Mouse (Mus musculus) stomach, postnatal 0 days (tissue): ENCODE data around the gene Cd37. TPM values are rescaled to one million over a fixed set of nuclear protein-coding genes. Genes with fewer than 3 reads are reported as not detected.

Source experiments
- ATAC-seq: fragments of 200-750 bp; cut with Nextera tagmentation; 2 replicates; pipeline ENCODE4 v1.8.0; 2017; ENCODE audit not compliant: low FRiP score, low TSS enrichment
- DNase-seq: peaks from one replicate; pipeline ENCODE4 v3.0.0-alpha.2; 2016; ENCODE audit warnings: low spot score
- H3K27ac ChIP-seq: fragments of 300-500 bp; sonication (generic); replicated peaks from 2 replicates; pipeline ENCODE4 v1.5.1; 2014; ENCODE audit warnings: mild to moderate bottlenecking, control low read depth
- H3K27me3 ChIP-seq: fragments of 300-500 bp; sonication (generic); 2 replicates; pipeline ENCODE4 v1.6.1; 2014; ENCODE audit warnings: low read length; ENCODE audit not compliant: control insufficient read depth, insufficient read depth
- H3K36me3 ChIP-seq: fragments of 300-500 bp; sonication (generic); 2 replicates; pipeline ENCODE4 v1.6.1; 2014; ENCODE audit warnings: low read length, mixed read lengths; ENCODE audit not compliant: control insufficient read depth, insufficient read depth
- H3K4me1 ChIP-seq: fragments of 300-500 bp; sonication (generic); replicated peaks from 2 replicates; pipeline ENCODE4 v1.6.1; 2014; ENCODE audit warnings: antibody characterized with exemption; ENCODE audit not compliant: control insufficient read depth, insufficient read depth
- H3K4me2 ChIP-seq: fragments of 300-500 bp; sonication (generic); replicated peaks from 2 replicates; pipeline ENCODE4 v1.6.1; 2014; ENCODE audit warnings: low read depth, mild to moderate bottlenecking, control low read depth, moderate library complexity
- H3K4me3 ChIP-seq: fragments of 300-500 bp; sonication (generic); 2 replicates; pipeline ENCODE4 v1.5.1; 2014; ENCODE audit warnings: low read depth, low read length, control low read depth
- H3K9ac ChIP-seq: fragments of 300-500 bp; sonication (generic); 2 replicates; pipeline ENCODE4 v1.6.1; 2014; ENCODE audit warnings: mild to moderate bottlenecking, low read length, control low read depth, mixed read lengths
- H3K9me3 ChIP-seq: fragments of 300-500 bp; sonication (generic); 2 replicates; pipeline ENCODE4 v1.6.1; 2016; ENCODE audit warnings: low read length; ENCODE audit not compliant: control insufficient read depth
- CTCF ChIP-seq: IDR thresholded peaks from 2 replicates; pipeline ENCODE4 v1.5.1; 2016; ENCODE audit warnings: antibody characterized with exemption, low read depth, mild to moderate bottlenecking, moderate library complexity
- EP300 ChIP-seq: optimal IDR thresholded peaks from 2 replicates; pipeline ENCODE3; 2016; ENCODE audit warnings: antibody characterized with exemption
- whole genome bisulfite sequencing: fragments of 180-500 bp; shearing (Covaris S2); extraction: QIAGEN DNeasy Blood & Tissue Kit; methylation state at CpG from one replicate; pipeline ENCODE4 v1.1.7; 2014; 5-methylcytosine and 5-hydroxymethylcytosine counted together
- polyA plus RNA-seq: library from polyadenylated mRNA; unstranded; fragments of >200 nt; fragmentation: Nextera tagmentation; extraction: Ambion mirVana; gene quantifications from 2 replicates; pipeline ENCODE4 v1.2.1, GENCODE M21; 2015

Cd37 gene
- polyA plus RNA-seq, 1 experiment from 2014 or later, result 1.5 TPM

- TF ChIP-seq EP300, result no peak
- no peak for TF ChIP-seq CTCF
- 67% methylated on average over 13 of the region's 13 CpGs for WGBS
- H3K4me1 ChIP-seq, result peaks cover 9% of the 10 kb centered on the region; the same call in 1 of the 2 replicates
These were observed 6.0 kb downstream of the Cd37 start for GRCm38 (mm10) chr7:45232716-45233465.

DNA sequence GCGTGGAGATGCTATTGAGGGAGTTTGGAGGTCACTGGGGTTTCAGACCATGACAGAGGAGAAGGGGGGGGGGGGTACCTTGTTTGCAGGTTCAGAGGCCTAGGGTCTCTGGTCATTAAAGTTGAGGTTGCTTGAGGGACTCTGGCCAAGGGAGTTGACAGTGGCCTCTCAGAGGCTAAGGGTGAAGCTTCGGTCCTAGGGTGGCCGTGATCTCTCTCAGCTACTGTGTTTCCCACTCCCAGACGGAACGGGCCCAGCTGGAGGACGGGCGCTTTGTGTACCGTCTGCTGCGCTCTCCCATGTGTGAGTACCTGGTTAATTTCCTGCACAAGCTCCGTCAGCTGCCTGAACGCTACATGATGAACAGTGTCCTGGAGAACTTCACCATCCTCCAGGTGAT is 7.0 kb downstream of the Cd37 start:
- Histone ChIP-seq H3K4me1 (peaks cover 9% of the 10 kb centered on the region; the same call in 1 of the 2 replicates), H3K27ac (no peak overlapping the region), H3K9ac (no peak overlapping the region), H3K4me2 (no peak overlapping the region), H3K27me3 (no peaks in the 10 kb centered on the region), H3K36me3 (no peaks in the 10 kb centered on the region; the same call in 1 of the 2 replicates), H3K4me3 (no peak overlapping the region), H3K9me3 (no peaks in the 10 kb centered on the region)
- TF ChIP-seq EP300, result no peak
- no peak for TF ChIP-seq CTCF
- WGBS, result 85% methylated on average over 11 of the region's 11 CpGs
- ATAC-seq (no peak), DNase-seq (peak; percentile 11)

More at GRCm38 (mm10) chr7:45232716-45233465, 6.0 kb downstream of the Cd37 start:
- Histone ChIP-seq H3K27ac (no peak overlapping the region), H3K27me3 (no peaks in the 10 kb centered on the region), H3K4me2 (no peak overlapping the region), H3K9ac (no peak overlapping the region), H3K9me3 (no peaks in the 10 kb centered on the region), H3K36me3 (no peaks in the 10 kb centered on the region; the same call in 1 of the 2 replicates), H3K4me3 (no peak overlapping the region)
- ATAC-seq, result no peak
- peak; percentile 10 for DNase-seq

DNA sequence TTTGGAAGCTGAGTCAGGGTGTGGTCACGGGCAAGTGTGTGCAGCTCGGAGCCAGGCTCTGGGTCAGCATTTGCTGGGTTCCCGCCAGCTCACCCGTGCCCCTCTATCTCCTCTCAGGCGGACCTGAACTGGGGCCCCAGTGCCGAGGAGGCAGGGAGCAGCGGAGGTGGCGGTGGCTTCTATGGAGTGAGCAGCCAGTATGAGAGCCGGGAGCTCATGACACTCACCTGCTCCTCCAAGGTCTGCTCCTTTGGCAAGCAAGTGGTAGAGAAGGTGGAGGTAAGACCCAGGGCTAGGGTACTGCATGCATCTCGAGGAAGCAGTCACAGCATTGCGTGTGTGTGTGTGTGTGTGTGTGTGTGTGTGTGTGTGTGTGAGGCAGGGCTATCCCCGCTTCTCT is 7.7 kb downstream of the Cd37 start:
- H3K4me1 ChIP-seq, result peaks cover 9% of the 10 kb centered on the region; the same call in 1 of the 2 replicates
- no peak overlapping the region for H3K9ac ChIP-seq
- TF ChIP-seq EP300, result no peak
- TF ChIP-seq CTCF, result no peak
- H3K36me3 ChIP-seq, result peaks cover 3% of the 10 kb centered on the region; the same call in 1 of the 2 replicates
- no peaks in the 10 kb centered on the region for H3K27me3 ChIP-seq
- WGBS, result 81% methylated on average over 12 of the region's 12 CpGs
- no peaks in the 10 kb centered on the region for H3K9me3 ChIP-seq
- ATAC-seq (no peak), DNase-seq (no peak)
- H3K27ac ChIP-seq, result no peak overlapping the region
- H3K4me2 ChIP-seq, result no peak overlapping the region
- H3K4me3 ChIP-seq, result no peak overlapping the region

DNA sequence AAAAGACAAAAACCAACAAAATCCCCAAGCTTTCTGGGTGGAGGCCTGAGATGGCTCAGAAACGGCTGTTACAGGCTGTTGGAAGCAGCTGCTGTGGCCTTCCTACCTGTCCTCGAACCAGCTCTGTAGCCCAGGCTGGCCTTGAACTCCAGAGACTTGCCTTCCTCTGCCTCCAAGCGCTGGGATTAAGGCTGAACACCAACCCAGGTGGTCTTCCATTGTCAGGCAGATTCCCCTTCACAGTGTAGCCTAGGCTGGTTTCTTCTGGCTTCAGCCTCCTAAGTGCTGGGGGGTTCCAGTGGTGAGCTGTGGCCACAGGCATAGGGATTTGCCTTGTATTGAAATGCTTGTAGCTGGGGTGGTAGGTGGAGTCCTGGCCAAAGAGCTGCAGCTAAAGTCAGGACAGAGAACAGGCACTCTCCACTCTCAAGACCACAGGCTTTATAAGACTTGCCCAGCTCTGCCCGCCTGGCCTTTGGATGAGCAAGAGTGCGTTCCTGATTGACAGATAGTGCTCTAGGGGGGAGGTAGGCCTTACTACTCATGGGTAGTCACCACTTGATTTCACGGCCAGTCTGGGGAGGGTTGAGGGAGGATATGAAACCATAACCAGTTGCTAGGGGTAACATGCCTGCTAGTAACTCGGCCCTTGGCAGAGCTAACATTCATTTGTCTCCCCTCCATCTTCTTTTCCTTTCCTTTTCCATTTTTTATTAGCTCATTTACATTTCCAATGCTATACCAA is 9.3 kb downstream of the Cd37 start:
- H3K4me2 ChIP-seq, result no peak overlapping the region
- TF ChIP-seq EP300, result no peak
- no peak for TF ChIP-seq CTCF
- H3K4me3 ChIP-seq, result no peak overlapping the region
- H3K27me3 ChIP-seq, result no peaks in the 10 kb centered on the region
- peaks cover 7% of the 10 kb centered on the region; the same call in 1 of the 2 replicates for H3K4me1 ChIP-seq
- no peak overlapping the region for H3K27ac ChIP-seq
- DNase-seq, result no peak
- WGBS, result 88% methylated on average over 7 of the region's 7 CpGs
- no peak overlapping the region for H3K9ac ChIP-seq
- H3K9me3 ChIP-seq, result no peaks in the 10 kb centered on the region
- no peak for ATAC-seq
- H3K36me3 ChIP-seq, result peaks cover 10% of the 10 kb centered on the region

DNA sequence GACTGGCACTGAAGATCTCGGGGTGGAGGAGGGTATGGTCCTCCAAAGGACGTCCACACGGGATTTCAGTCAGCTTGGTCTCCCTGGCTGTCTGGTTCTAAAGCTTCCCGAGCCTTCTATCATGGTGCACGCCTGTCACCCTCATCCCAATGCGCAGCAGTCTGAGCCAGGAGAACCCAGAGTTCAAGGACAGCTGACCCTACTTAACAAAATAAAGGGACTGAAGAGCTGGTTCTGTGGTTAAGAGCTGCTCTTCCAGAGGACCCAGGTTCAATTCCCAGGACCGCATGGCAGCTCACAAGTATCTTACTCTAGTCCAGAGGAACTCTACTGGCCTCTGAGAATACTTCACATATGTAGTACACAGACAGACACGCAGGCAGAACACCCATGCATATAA is 9.9 kb downstream of the Cd37 start:
- Histone ChIP-seq H3K36me3 (peaks cover 12% of the 10 kb centered on the region), H3K27me3 (no peaks in the 10 kb centered on the region), H3K27ac (no peak overlapping the region), H3K9me3 (no peaks in the 10 kb centered on the region), H3K9ac (no peak overlapping the region), H3K4me1 (peaks cover 1% of the 10 kb centered on the region; the same call in 1 of the 2 replicates), H3K4me3 (no peak overlapping the region), H3K4me2 (no peak overlapping the region)
- no peak for DNase-seq
- WGBS, result 90% methylated on average over 8 of the region's 8 CpGs
- no peak for ATAC-seq
- TF ChIP-seq CTCF, result no peak
- no peak for TF ChIP-seq EP300
